Mouse (Mus musculus) kidney, postnatal 0 days (tissue): Measurements from ENCODE around the gene Cmtm6. TPM values are rescaled to one million over a fixed set of nuclear protein-coding genes. Genes with fewer than 3 reads are reported as not detected.

Experiments
- ATAC-seq: fragments of 200-750 bp; cut with Nextera tagmentation; replicated peaks from 2 replicates; pipeline ENCODE4 v1.8.0; 2017; ENCODE audit warnings: low read depth, moderate number of reproducible peaks, moderate TSS enrichment, moderate library complexity; ENCODE audit not compliant: low FRiP score
- DNase-seq: peaks from one replicate; pipeline ENCODE4 v3.0.0-alpha.2; 2016; ENCODE audit warnings: low spot score
- H3K27ac ChIP-seq: fragments of 300-500 bp; sonication (generic); 2 replicates; pipeline ENCODE4 v1.5.1; 2014; ENCODE audit warnings: mild to moderate bottlenecking
- H3K27me3 ChIP-seq: fragments of 300-500 bp; sonication (generic); 2 replicates; pipeline ENCODE4 v1.6.1; 2014; ENCODE audit warnings: low read length, mixed read lengths; ENCODE audit not compliant: insufficient read depth
- H3K36me3 ChIP-seq: fragments of 300-500 bp; sonication (generic); 2 replicates; pipeline ENCODE4 v1.6.1; 2014; ENCODE audit warnings: low read length, mixed read lengths; ENCODE audit not compliant: insufficient read depth
- H3K4me1 ChIP-seq: fragments of 300-500 bp; sonication (generic); replicated peaks from 2 replicates; pipeline ENCODE4 v1.6.1; 2014; ENCODE audit warnings: antibody characterized with exemption, low read length, mixed read lengths; ENCODE audit not compliant: insufficient read depth
- H3K4me2 ChIP-seq: fragments of 300-500 bp; sonication (generic); 2 replicates; pipeline ENCODE4 v1.6.1; 2014; ENCODE audit warnings: mild to moderate bottlenecking, low read length, moderate library complexity, mixed read lengths
- H3K4me3 ChIP-seq: fragments of 300-500 bp; sonication (generic); replicated peaks from 2 replicates; pipeline ENCODE4 v1.5.1; 2014; ENCODE audit warnings: low read depth, low read length
- H3K9ac ChIP-seq: fragments of 300-500 bp; sonication (generic); 2 replicates; pipeline ENCODE4 v1.6.1; 2014; ENCODE audit warnings: low read depth, low read length
- H3K9me3 ChIP-seq: fragments of 300-500 bp; sonication (generic); replicated peaks from 2 replicates; pipeline ENCODE4 v1.6.1; 2016; ENCODE audit warnings: low read length, inconsistent platforms, mixed read lengths
- CTCF ChIP-seq: IDR thresholded peaks from 2 replicates; pipeline ENCODE4 v1.5.1; 2016; ENCODE audit warnings: antibody characterized with exemption, low read depth, mild to moderate bottlenecking, moderate library complexity
- WGBS: fragments of 180-500 bp; shearing (Covaris S2); extraction: QIAGEN DNeasy Blood & Tissue Kit; methylation state at CpG from one replicate; pipeline ENCODE4 v1.1.7; 2014; 5-methylcytosine and 5-hydroxymethylcytosine counted together
- polyA plus RNA-seq: library from polyadenylated mRNA; unstranded; fragments of >200 nt; fragmentation: Nextera tagmentation; extraction: Ambion mirVana; gene quantifications from 2 replicates; pipeline ENCODE4 v1.2.1, GENCODE M21; 2015

Gene Cmtm6
- polyA plus RNA-seq, 1 experiment from 2014 or later = 64.5 TPM

GRCm38 (mm10) chr9:114736442-114736841, 5.5 kb downstream of the Cmtm6 start:
- no peak overlapping the region for H3K4me3 ChIP-seq
- H3K27me3 ChIP-seq = no peaks in the 10 kb centered on the region
- no peak for TF ChIP-seq CTCF
- DNase-seq (peak; percentile 65), ATAC-seq (0 out of 2 replicates have a peak, but pooled peaks have one; percentile 29)
- no peaks in the 10 kb centered on the region for H3K9me3 ChIP-seq
- peak overlapping the region; percentile 21; the same call in 1 of the 2 replicates for H3K4me2 ChIP-seq
- no peak overlapping the region for H3K9ac ChIP-seq
- peak overlapping the region; percentile 64; the same call in 1 of the 2 replicates for H3K27ac ChIP-seq
- 32% methylated on average over 11 of the region's 11 CpGs for WGBS
- H3K36me3 ChIP-seq = 0 out of 2 replicates have a peak, but pooled peaks cover 8% of the 10 kb centered on the region
- peaks cover 21% of the 10 kb centered on the region for H3K4me1 ChIP-seq

- ATAC-seq (no peak), DNase-seq (no peak)
- H3K4me3 ChIP-seq = no peak overlapping the region
- no peak overlapping the region for H3K4me2 ChIP-seq
- H3K36me3 ChIP-seq = 0 out of 2 replicates have a peak, but pooled peaks cover 8% of the 10 kb centered on the region
- no peak overlapping the region for H3K27ac ChIP-seq
- WGBS = 85% methylated on average over 9 of the region's 9 CpGs
- no peak for TF ChIP-seq CTCF
- no peaks in the 10 kb centered on the region for H3K9me3 ChIP-seq
- H3K27me3 ChIP-seq = no peaks in the 10 kb centered on the region
- H3K4me1 ChIP-seq = peaks cover 13% of the 10 kb centered on the region
- H3K9ac ChIP-seq = no peak overlapping the region
Measured at GRCm38 (mm10) chr9:114740336-114740735, 9.4 kb downstream of the Cmtm6 start.

- no peak for ATAC-seq
- Histone ChIP-seq H3K9ac (no peak overlapping the region), H3K4me2 (no peak overlapping the region), H3K4me1 (0 out of 2 replicates have a peak, but pooled peaks cover 5% of the 10 kb centered on the region), H3K4me3 (no peak overlapping the region), H3K27ac (no peak overlapping the region), H3K27me3 (no peaks in the 10 kb centered on the region), H3K9me3 (no peaks in the 10 kb centered on the region), H3K36me3 (peaks cover 13% of the 10 kb centered on the region; the same call in 1 of the 2 replicates)
- no peak for TF ChIP-seq CTCF
- WGBS = 71% methylated on average over 2 of the region's 2 CpGs
- no peak for DNase-seq
Measured at GRCm38 (mm10) chr9:114742731-114743130, 11.8 kb downstream of the Cmtm6 start.

GRCm38 (mm10) chr9:114745163-114745562, 14.2 kb downstream of the Cmtm6 start:
- H3K9me3 ChIP-seq = no peaks in the 10 kb centered on the region
- 0 out of 2 replicates have a peak, but pooled peaks cover 5% of the 10 kb centered on the region for H3K4me1 ChIP-seq
- no peak overlapping the region for H3K4me2 ChIP-seq
- DNase-seq (no peak), ATAC-seq (no peak)
- H3K36me3 ChIP-seq = peaks cover 28% of the 10 kb centered on the region; the same call in 1 of the 2 replicates
- TF ChIP-seq CTCF = no peak
- no peak overlapping the region for H3K9ac ChIP-seq
- 73% methylated on average over 4 of the region's 4 CpGs for WGBS
- H3K4me3 ChIP-seq = no peak overlapping the region
- H3K27ac ChIP-seq = no peak overlapping the region
- H3K27me3 ChIP-seq = no peaks in the 10 kb centered on the region

GRCm38 (mm10) chr9:114745654-114746053, 14.7 kb downstream of the Cmtm6 start:
- no peaks in the 10 kb centered on the region for H3K9me3 ChIP-seq
- H3K4me3 ChIP-seq = no peak overlapping the region
- H3K36me3 ChIP-seq = peaks cover 25% of the 10 kb centered on the region; the same call in 1 of the 2 replicates
- H3K4me2 ChIP-seq = no peak overlapping the region
- H3K27ac ChIP-seq = no peak overlapping the region
- no peak overlapping the region for H3K9ac ChIP-seq
- 69% methylated on average over 4 of the region's 4 CpGs for WGBS
- no peaks in the 10 kb centered on the region for H3K27me3 ChIP-seq
- no peak for DNase-seq
- TF ChIP-seq CTCF = no peak
- H3K4me1 ChIP-seq = 0 out of 2 replicates have a peak, but pooled peaks cover 5% of the 10 kb centered on the region
- no peak for ATAC-seq

- Histone ChIP-seq H3K4me1 (0 out of 2 replicates have a peak, but pooled peaks cover 5% of the 10 kb centered on the region), H3K9me3 (no peaks in the 10 kb centered on the region), H3K9ac (no peak overlapping the region), H3K27me3 (no peaks in the 10 kb centered on the region), H3K36me3 (peaks cover 21% of the 10 kb centered on the region; the same call in 1 of the 2 replicates), H3K4me3 (no peak overlapping the region), H3K4me2 (no peak overlapping the region), H3K27ac (no peak overlapping the region)
- no peak for TF ChIP-seq CTCF
- ATAC-seq (no peak), DNase-seq (no peak)
- WGBS = 50% methylated on average over 10 of the region's 10 CpGs
Measured at GRCm38 (mm10) chr9:114747012-114747411, 16.1 kb downstream of the Cmtm6 start.
